ENCODE assay signal across 9 mouse cellular contexts in genomic region chr7:64024253-64024652, GRCm38 (mm10).
DNase-seq lines count a peak whose midpoint lies in the region; ATAC-seq lines count a peak whose summit lies in the region.
"Had no signal": no experiment of that assay in that cellular context is flagged by ENCODE, and none has a peak within 500 bp of the region (broad histone marks: within the 10 kb centered on the region; RNA-seq: fewer than 3 reads in every experiment).

No protein-coding gene starts in this region.

- peak; percentile 38 for ATAC-seq in liver, embryonic 13.5 days (ENCODE audit: low read depth)
- no peak; the same call in 1 of the 2 replicates for ATAC-seq in liver, embryonic 11.5 days (replicated peaks; ENCODE audit: low FRiP score)
- ATAC-seq in neural tube, embryonic 15.5 days (ENCODE audit: low FRiP score): no peak

- H3K9me3 ChIP-seq in liver, embryonic 13.5 days (replicated peaks): no peaks in the 10 kb centered on the region
- no peaks in the 10 kb centered on the region for H3K9me3 ChIP-seq in liver, embryonic 11.5 days (ENCODE audit: control insufficient read depth, low read length)
- H3K9me3 ChIP-seq in neural tube, embryonic 15.5 days (replicated peaks): no peaks in the 10 kb centered on the region

- no peaks in the 10 kb centered on the region for H3K36me3 ChIP-seq in liver, embryonic 13.5 days
- H3K36me3 ChIP-seq in liver, embryonic 11.5 days (ENCODE audit: control insufficient read depth, insufficient read depth, low read length): no peaks in the 10 kb centered on the region
- H3K36me3 ChIP-seq in neural tube, embryonic 15.5 days: no peaks in the 10 kb centered on the region
- H3K36me3 ChIP-seq: neural tube, embryonic 12.5 days had no signal

- H3K27ac ChIP-seq in liver, embryonic 13.5 days: peak overlapping the region; percentile 8; the same call in 1 of the 2 replicates
- no peak overlapping the region for H3K27ac ChIP-seq in liver, embryonic 11.5 days (ENCODE audit: low read depth, low read length)
- no peak overlapping the region for H3K27ac ChIP-seq in neural tube, embryonic 15.5 days (replicated peaks)
- H3K27ac ChIP-seq: neural tube, embryonic 12.5 days had no signal

- DNase-seq in liver, embryonic 13.5 days: no peak
- DNase-seq in liver, embryonic 11.5 days (ENCODE audit: low spot score): no peak
- peak; percentile 82 to 86 for DNase-seq in cerebellum, postnatal 14 days
- peak; percentile 52 for DNase-seq in layer of hippocampus, adult 9-11 months
- peak; percentile 65 for DNase-seq in right cerebral cortex, postnatal 14 days
- no peak for DNase-seq in ovary, postnatal 36 days (ENCODE audit: low spot score)
- DNase-seq: lung, postnatal 4 days had no signal

- no peak overlapping the region for H3K4me3 ChIP-seq in liver, embryonic 13.5 days (replicated peaks)
- H3K4me3 ChIP-seq in liver, embryonic 11.5 days (ENCODE audit: low read depth, low read length): no peak overlapping the region
- H3K4me3 ChIP-seq in neural tube, embryonic 15.5 days (replicated peaks): no peak overlapping the region
- H3K4me3 ChIP-seq: neural tube, embryonic 12.5 days had no signal

- 74% methylated on average over 4 of the region's 4 CpGs for WGBS in liver, embryonic 13.5 days (ENCODE audit: insufficient replicate concordance)
- WGBS in liver, embryonic 11.5 days: 80% methylated on average over 4 of the region's 4 CpGs
- whole genome bisulfite sequencing in neural tube, embryonic 15.5 days: 56% methylated on average over 4 of the region's 4 CpGs

- no peak overlapping the region for H3K9ac ChIP-seq in liver, embryonic 13.5 days
- H3K9ac ChIP-seq in liver, embryonic 11.5 days (ENCODE audit: low read depth, low read length): no peak overlapping the region
- H3K9ac ChIP-seq in neural tube, embryonic 15.5 days (replicated peaks): no peak overlapping the region
- H3K9ac ChIP-seq: neural tube, embryonic 12.5 days had no signal

- H3K27me3 ChIP-seq in liver, embryonic 13.5 days: no peaks in the 10 kb centered on the region
- H3K27me3 ChIP-seq in liver, embryonic 11.5 days (replicated peaks; ENCODE audit: control insufficient read depth, insufficient read depth, low read length): no peaks in the 10 kb centered on the region
- no peaks in the 10 kb centered on the region for H3K27me3 ChIP-seq in neural tube, embryonic 15.5 days (replicated peaks)
- H3K27me3 ChIP-seq: neural tube, embryonic 12.5 days had no signal

- 0 out of 2 replicates have a peak overlapping the region, but pooled peaks have one; percentile 4 for H3K4me2 ChIP-seq in liver, embryonic 13.5 days
- no peak overlapping the region for H3K4me2 ChIP-seq in liver, embryonic 11.5 days
- H3K4me2 ChIP-seq in neural tube, embryonic 15.5 days: no peak overlapping the region
- H3K4me2 ChIP-seq: neural tube, embryonic 12.5 days had no signal

- H3K4me1 ChIP-seq in liver, embryonic 13.5 days (replicated peaks): peaks cover 58% of the 10 kb centered on the region
- peaks cover 17% of the 10 kb centered on the region; the same call in 1 of the 2 replicates for H3K4me1 ChIP-seq in liver, embryonic 11.5 days (replicated peaks; ENCODE audit: control insufficient read depth, insufficient read depth, low read length)
- no peaks in the 10 kb centered on the region; the same call in 1 of the 2 replicates for H3K4me1 ChIP-seq in neural tube, embryonic 15.5 days

Comparison
In these comparisons a context has a peak if more than half of its experiments do, and no peak if none do; other contexts are left out.
1. DNase-seq: peak in cerebellum, postnatal 14 days (2 of 2), layer of hippocampus, adult 9-11 months (single experiment) and right cerebral cortex, postnatal 14 days (single experiment); none in liver, embryonic 13.5 days (single experiment), liver, embryonic 11.5 days (single experiment) and ovary, postnatal 36 days (single experiment).